Mouse (Mus musculus) heart, adult 2 months (tissue): ENCODE measurements around the gene Chac1. TPM values are rescaled to one million over a fixed set of nuclear protein-coding genes. Genes with fewer than 3 reads are reported as not detected.
A peak's percentile ranks its signal among the peaks of the same experiment; 100 is the strongest.

ENCODE experiments used
- DNase-seq, 2 experiments: peaks; one replicate each; pipeline ENCODE4 v3.0.0; 2021
- H3K27ac ChIP-seq: fragments of 200-600 bp; 2 replicates; pipeline ENCODE4 v1.8.1; 2022
- H3K27me3 ChIP-seq: fragments of 200-500 bp; 2 replicates; pipeline ENCODE4 v1.6.1; 2012; ENCODE audit warnings: mild to moderate bottlenecking, low read length, inconsistent platforms, mixed read lengths; ENCODE audit not compliant: control insufficient read depth, insufficient read depth
- H3K36me3 ChIP-seq: fragments of 200-500 bp; 2 replicates; pipeline ENCODE4 v1.6.1; 2012; ENCODE audit warnings: low read length, inconsistent platforms; ENCODE audit not compliant: control insufficient read depth, insufficient read depth
- H3K4me1 ChIP-seq: fragments of 200-500 bp; 2 replicates; pipeline ENCODE4 v1.6.1; 2011; ENCODE audit warnings: low read length; ENCODE audit not compliant: control insufficient read depth, insufficient read depth
- H3K4me3 ChIP-seq: fragments of 200-600 bp; 2 replicates; pipeline ENCODE4 v1.8.1; 2022
- H3K79me2 ChIP-seq: fragments of 200-500 bp; replicated peaks from 2 replicates; pipeline ENCODE4 v1.6.1; 2012; ENCODE audit warnings: mild to moderate bottlenecking, inconsistent platforms, low read length, moderate library complexity, mixed read lengths; ENCODE audit not compliant: control insufficient read depth, insufficient read depth
- H3K9ac ChIP-seq: fragments of 200-500 bp; 2 replicates; pipeline ENCODE4 v1.6.1; 2012; ENCODE audit warnings: low read depth, mild to moderate bottlenecking, control low read depth, inconsistent platforms, low read length, mixed read lengths
- CTCF ChIP-seq: fragments of 200-600 bp; IDR thresholded peaks from 2 replicates; pipeline ENCODE4 v1.8.1; 2022; ENCODE audit warnings: antibody characterized with exemption, mild to moderate bottlenecking, moderate library complexity
- EP300 ChIP-seq: fragments of 200-500 bp; IDR thresholded peaks from 2 replicates; pipeline ENCODE4 v1.6.1; 2011; ENCODE audit warnings: low read depth, low read length, control low read depth; ENCODE audit not compliant: insufficient read depth
- POLR2A ChIP-seq: fragments of 200-500 bp; IDR thresholded peaks from 2 replicates; pipeline ENCODE4 v1.6.1; 2011; ENCODE audit warnings: mild to moderate bottlenecking, low read depth, low read length, control low read depth; ENCODE audit not compliant: insufficient read depth
- WGBS: fragments of 180-500 bp; shearing (Covaris S2); methylation state at CpG from one replicate; pipeline ENCODE4 v1.1.7; 2018; 5-methylcytosine and 5-hydroxymethylcytosine counted together
- intact Hi-C: fragments of 180-260 bp; cut with DNase I; formaldehyde crosslinking; loops from one replicate; pipeline ENCODE4 v1.15.1; 2025
- polyA plus RNA-seq: library from polyadenylated mRNA; depleted of rRNA; stranded (reverse); fragments of >200 nt; gene quantifications from 2 replicates; pipeline ENCODE4 v1.2.3, GENCODE M21; 2012
- total RNA-seq, 2 experiments: library from RNA; stranded (reverse); gene quantifications; 2 replicates each; pipeline ENCODE4 v1.2.3; 2021

Chac1 gene
- total and polyA plus RNA-seq, 3 experiments, result 5.6 to 13.7 (median 8.1) TPM

GRCm38 (mm10) chr2:119370116-119370515 lies 19.1 kb downstream of the Chac1 start:
- intact Hi-C loops, result loop anchor here (2.0 kb wide), 1 partner anchor 15 kb away; no protein-coding TSS in a partner anchor
- Histone ChIP-seq H3K4me3 (no peak overlapping the region), H3K27ac (no peak overlapping the region), H3K4me1 (peaks cover under 1% of the 10 kb centered on the region), H3K27me3 (no peaks in the 10 kb centered on the region), H3K9ac (no peak overlapping the region), H3K36me3 (no peaks in the 10 kb centered on the region), H3K79me2 (no peaks in the 10 kb centered on the region)
- DNase-seq, result no peak
- 88% methylated on average over 10 of the region's 10 CpGs for WGBS
- TF ChIP-seq EP300, result no peak

DNA sequence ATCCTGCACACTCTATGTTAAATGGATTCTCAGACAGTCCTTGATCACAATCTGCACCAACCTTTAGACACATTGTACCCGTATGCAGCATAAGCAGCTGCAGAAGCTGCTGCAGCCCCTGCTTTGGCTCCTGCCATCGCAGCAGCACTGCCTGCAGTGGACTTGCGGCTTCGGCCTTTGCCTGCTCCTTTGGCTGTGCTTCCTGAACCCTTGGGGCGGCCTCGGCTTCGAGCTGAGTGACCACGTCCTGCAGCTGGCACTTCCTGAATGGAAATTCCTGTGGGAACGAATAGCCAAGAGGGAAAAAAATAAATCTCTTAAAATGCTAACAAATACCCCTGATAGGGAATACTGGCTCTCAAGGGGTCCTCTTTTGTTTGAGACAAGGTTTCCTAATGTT lies 26.3 kb downstream of the Chac1 start:
- Histone ChIP-seq H3K4me1 (peaks cover 3% of the 10 kb centered on the region; the same call in 1 of the 2 replicates), H3K36me3 (peaks cover 8% of the 10 kb centered on the region; the same call in 1 of the 2 replicates), H3K27me3 (no peaks in the 10 kb centered on the region), H3K4me3 (no peak overlapping the region), H3K79me2 (no peaks in the 10 kb centered on the region), H3K27ac (peak overlapping the region; percentile 36), H3K9ac (no peak overlapping the region)
- TF ChIP-seq EP300, result no peak
- TF ChIP-seq POLR2A, result no peak
- TF ChIP-seq CTCF, result no peak
- intact Hi-C loops, result loop anchor here (5.0 kb wide), 1 partner anchor 35 kb away; no protein-coding TSS in a partner anchor
- DNase-seq, result peak in 1 of 2 experiments; percentile 17
- 50% methylated on average over 9 of the region's 9 CpGs for WGBS

DNA sequence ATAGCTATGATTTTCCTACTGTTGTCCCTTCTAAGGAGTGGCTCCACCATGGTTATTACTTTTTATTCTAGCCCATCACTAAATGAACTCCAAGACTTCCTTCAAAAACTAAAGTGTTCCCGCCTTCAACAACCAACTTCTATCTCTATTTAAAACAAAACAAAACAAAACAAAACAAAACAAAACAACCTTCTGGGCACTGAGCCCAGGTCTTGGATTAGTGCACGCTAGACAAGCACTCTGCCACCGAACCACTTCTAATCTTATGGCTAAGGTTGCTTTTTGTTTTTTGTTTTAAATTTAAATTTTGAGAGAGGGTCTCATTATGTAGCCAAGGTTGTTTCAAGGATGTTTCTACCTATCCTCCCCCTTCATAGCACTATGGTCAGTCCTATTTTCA lies 26.8 kb downstream of the Chac1 start:
- H3K9ac ChIP-seq, result no peak overlapping the region
- H3K79me2 ChIP-seq, result no peaks in the 10 kb centered on the region
- peaks cover 3% of the 10 kb centered on the region; the same call in 1 of the 2 replicates for H3K4me1 ChIP-seq
- no peaks in the 10 kb centered on the region for H3K27me3 ChIP-seq
- TF ChIP-seq EP300 (no peak), POLR2A (no peak), CTCF (no peak)
- no peak overlapping the region for H3K4me3 ChIP-seq
- no peak for DNase-seq
- H3K27ac ChIP-seq, result peak overlapping the region; percentile 36; the same call in 1 of the 2 replicates
- peaks cover 8% of the 10 kb centered on the region; the same call in 1 of the 2 replicates for H3K36me3 ChIP-seq
- WGBS, result 48% methylated on average over 3 of the region's 3 CpGs
- intact Hi-C loops, result loop anchor here (5.0 kb wide), 1 partner anchor 36 kb away; no protein-coding TSS in a partner anchor

DNA sequence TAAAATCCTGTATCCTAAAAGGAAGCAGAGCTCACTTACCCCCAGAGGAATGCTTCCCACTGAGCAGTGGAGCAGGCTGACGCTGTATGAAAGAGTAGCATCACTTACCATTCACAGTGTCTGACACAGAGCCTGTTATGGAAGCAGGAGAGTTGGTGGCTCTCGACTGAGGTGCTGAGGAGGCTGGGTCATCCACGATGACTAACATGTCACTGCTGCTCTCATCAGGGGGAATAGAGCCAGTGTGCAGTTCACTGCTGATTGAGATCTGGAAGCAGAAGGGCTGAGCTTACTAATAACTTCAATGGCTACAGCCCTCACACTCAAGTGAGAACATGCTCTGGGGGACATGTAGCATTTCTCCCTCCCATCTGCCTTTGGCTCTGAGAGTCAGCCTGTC lies 28.4 kb downstream of the Chac1 start:
- no peak overlapping the region for H3K27ac ChIP-seq
- TF ChIP-seq CTCF, result no peak
- TF ChIP-seq EP300, result no peak
- no peak for TF ChIP-seq POLR2A
- H3K4me1 ChIP-seq, result peaks cover 3% of the 10 kb centered on the region; the same call in 1 of the 2 replicates
- 72% methylated on average over 3 of the region's 3 CpGs for WGBS
- H3K79me2 ChIP-seq, result no peaks in the 10 kb centered on the region
- no peak overlapping the region for H3K9ac ChIP-seq
- DNase-seq, result no peak
- H3K27me3 ChIP-seq, result no peaks in the 10 kb centered on the region
- intact Hi-C loops, result loop anchor here (5.0 kb wide), 1 partner anchor 37 kb away; no protein-coding TSS in a partner anchor
- no peak overlapping the region for H3K4me3 ChIP-seq
- peaks cover 8% of the 10 kb centered on the region; the same call in 1 of the 2 replicates for H3K36me3 ChIP-seq

DNA sequence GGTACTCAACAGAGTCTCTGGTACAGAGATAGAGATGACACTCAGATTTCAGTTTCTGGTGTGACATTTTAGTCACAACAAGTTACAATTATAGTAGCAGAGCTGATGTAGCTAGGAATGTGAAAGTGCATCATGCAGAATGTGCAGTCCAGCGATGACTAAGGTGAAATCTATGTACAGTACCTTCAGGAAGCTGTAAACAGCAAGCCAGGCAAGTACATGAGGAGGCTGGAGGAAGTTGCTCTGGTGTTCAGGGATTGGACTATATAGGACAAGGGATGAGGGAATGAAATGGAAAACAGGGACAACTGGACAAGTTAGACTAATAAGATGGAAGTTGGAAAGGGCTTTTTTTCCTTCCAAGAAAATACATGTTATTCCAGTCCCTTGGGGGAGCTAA lies 37.2 kb downstream of the Chac1 start:
- peak overlapping the region; percentile 25; the same call in 1 of the 2 replicates for H3K9ac ChIP-seq
- H3K4me1 ChIP-seq, result peaks cover 3% of the 10 kb centered on the region
- peaks cover 9% of the 10 kb centered on the region for H3K36me3 ChIP-seq
- no peak overlapping the region for H3K4me3 ChIP-seq
- H3K27me3 ChIP-seq, result no peaks in the 10 kb centered on the region
- DNase-seq, result no peak
- intact Hi-C loops, result no loop called here
- 23% methylated on average over 1 of the region's 1 CpGs for WGBS
- TF ChIP-seq POLR2A (no peak), CTCF (no peak), EP300 (no peak)
- H3K27ac ChIP-seq, result peak overlapping the region; percentile 26; the same call in 1 of the 2 replicates
- H3K79me2 ChIP-seq, result no peaks in the 10 kb centered on the region

- WGBS, result 76% methylated on average over 4 of the region's 4 CpGs
- DNase-seq, result no peak
- intact Hi-C loops, result no loop called here
- Histone ChIP-seq H3K9ac (no peak overlapping the region), H3K27ac (no peak overlapping the region), H3K79me2 (no peaks in the 10 kb centered on the region), H3K4me3 (no peak overlapping the region), H3K4me1 (peaks cover 3% of the 10 kb centered on the region), H3K27me3 (no peaks in the 10 kb centered on the region), H3K36me3 (peaks cover 9% of the 10 kb centered on the region)
- TF ChIP-seq CTCF, result no peak
Observed at GRCm38 (mm10) chr2:119389992-119390391, 39.0 kb downstream of the Chac1 start.
